Mouse (Mus musculus) MEL (cell line): ENCODE measurements around the gene Rinl.

Experiments used
- CTCF ChIP-seq, 3 experiments: IDR thresholded peaks in 2 of 3; conservative IDR thresholded peaks in 1 of 3; 2 replicates each; pipeline ENCODE4 v1.5.1; 2011 to 2012; ENCODE audit warnings: low read length in 3 of 3, low read depth in 2 of 3, mild to moderate bottlenecking in 2 of 3, improper control_type of control experiment in 1 of 3, inconsistent platforms in 1 of 3, mixed read lengths in 1 of 3, moderate library complexity in 1 of 3; ENCODE audit not compliant: control insufficient read depth in 1 of 3, insufficient read depth in 1 of 3, poor library complexity in 1 of 3, severe bottlenecking in 1 of 3
- E2F4 ChIP-seq: IDR thresholded peaks from 2 replicates; pipeline ENCODE4 v1.6.1; 2011; ENCODE audit warnings: low read depth, low read length, improper control_type of control experiment, borderline replicate concordance
- EP300 ChIP-seq, 2 experiments: IDR thresholded peaks; 2 replicates each; pipeline ENCODE4 v1.6.1; 2011; ENCODE audit warnings: improper control_type of control experiment in 2 of 2, low read length in 2 of 2, low read depth in 1 of 2, mild to moderate bottlenecking in 1 of 2
- HCFC1 ChIP-seq: IDR thresholded peaks from 2 replicates; pipeline ENCODE4 v1.6.1; 2012; ENCODE audit warnings: low read depth, mild to moderate bottlenecking, inconsistent platforms, low read length, improper control_type of control experiment, moderate library complexity
- MAX ChIP-seq: IDR thresholded peaks from 2 replicates; pipeline ENCODE4 v1.6.1; 2011; ENCODE audit warnings: low read length, improper control_type of control experiment
- MYB ChIP-seq: IDR thresholded peaks from 2 replicates; pipeline ENCODE4 v1.6.1; 2011; ENCODE audit warnings: mild to moderate bottlenecking, low read depth, low read length, improper control_type of control experiment
- POLR2A ChIP-seq, 2 experiments: IDR thresholded peaks; 2 replicates each; pipeline ENCODE4 v1.6.1; 2011 to 2012; ENCODE audit warnings: low read length in 2 of 2, mild to moderate bottlenecking in 2 of 2, control low read depth in 1 of 2, improper control_type of control experiment in 1 of 2, low read depth in 1 of 2, moderate library complexity in 1 of 2; ENCODE audit not compliant: control insufficient read depth in 1 of 2, insufficient read depth in 1 of 2, poor library complexity in 1 of 2
- SIN3A ChIP-seq: IDR thresholded peaks from 2 replicates; pipeline ENCODE4 v1.6.1; 2012; ENCODE audit warnings: low read length, improper control_type of control experiment, inconsistent platforms

DNA sequence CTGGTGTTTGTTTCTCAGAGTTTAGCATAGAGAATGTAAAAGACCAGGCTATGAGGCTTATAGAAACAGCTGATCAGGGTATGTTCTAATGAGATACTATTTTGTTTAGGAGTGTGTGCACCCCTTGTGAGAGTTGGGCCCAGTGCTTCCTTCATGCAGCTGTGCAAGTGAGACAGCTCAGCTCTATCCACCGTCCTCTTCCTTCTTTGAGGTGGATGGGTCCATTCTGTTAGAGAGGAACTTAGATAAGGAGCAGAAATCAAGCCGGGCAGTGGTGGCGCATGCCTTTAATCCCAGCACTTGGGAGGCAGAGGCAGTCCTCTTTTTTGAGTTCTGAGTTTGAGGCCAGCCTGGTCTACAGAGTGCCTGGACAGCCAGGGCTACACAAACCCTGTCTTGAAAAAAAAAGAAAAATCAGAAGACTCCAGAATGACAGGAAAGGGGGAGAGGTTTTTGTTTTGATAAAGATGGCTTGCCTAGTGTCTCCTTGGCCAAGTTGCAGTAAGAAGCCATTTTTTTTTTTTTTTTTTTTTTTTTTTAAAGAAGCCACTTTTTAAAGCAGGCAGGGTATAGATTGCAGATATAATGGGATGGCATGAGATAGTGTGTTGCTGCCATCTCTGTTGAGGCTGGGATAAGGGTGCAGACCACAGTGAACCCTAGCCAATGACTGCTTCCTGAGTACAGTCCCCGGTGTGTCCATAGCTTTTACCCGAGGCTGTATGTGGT lies 25.7 kb downstream of the Rinl start:
- TF ChIP-seq HCFC1, result no peak
- no peak for TF ChIP-seq CTCF (IDR thresholded peaks at IDR 0.05 in 2 of 3, conservative IDR thresholded peaks at IDR 0.05 in 1 of 3; ENCODE audit: control insufficient read depth in 1 of 3, insufficient read depth in 1 of 3, low read depth in 2 of 3, low read length in 3 of 3, poor library complexity in 1 of 3, severe bottlenecking in 1 of 3)
- no peak for TF ChIP-seq MYB
- no peak for TF ChIP-seq EP300 (IDR thresholded peaks at IDR 0.05; ENCODE audit: low read depth in 1 of 2, low read length in 2 of 2)
- no peak for TF ChIP-seq SIN3A
- peak in 1 of 2 experiments; percentile 36; a peak in 2 of 4 replicates for TF ChIP-seq POLR2A (IDR thresholded peaks at IDR 0.05; ENCODE audit: control insufficient read depth in 1 of 2, insufficient read depth in 1 of 2, low read depth in 1 of 2, low read length in 2 of 2, poor library complexity in 1 of 2)
- no peak for TF ChIP-seq E2F4
- no peak for TF ChIP-seq MAX
